Mouse (Mus musculus) neural tube, embryonic 13.5 days (tissue): ENCODE data around the gene D030056L22Rik. TPM values are rescaled to one million over a fixed set of nuclear protein-coding genes. Genes with fewer than 3 reads are reported as not detected.

ENCODE experiments used
- ATAC-seq: fragments of 200-750 bp; cut with Nextera tagmentation; 2 replicates; pipeline ENCODE4 v1.8.0; 2017; ENCODE audit warnings: low read depth, mild to moderate bottlenecking, moderate TSS enrichment, moderate library complexity
- H3K27ac ChIP-seq: fragments of 300-500 bp; sonication (generic); replicated peaks from 2 replicates; pipeline ENCODE4 v1.5.1; 2015; ENCODE audit warnings: moderate library complexity, mild to moderate bottlenecking, inconsistent platforms
- H3K27me3 ChIP-seq: fragments of 300-500 bp; sonication (generic); 2 replicates; pipeline ENCODE4 v1.6.1; 2015; ENCODE audit warnings: mild to moderate bottlenecking, inconsistent platforms
- H3K36me3 ChIP-seq: fragments of 300-500 bp; sonication (generic); 2 replicates; pipeline ENCODE4 v1.6.1; 2015; ENCODE audit warnings: mild to moderate bottlenecking, inconsistent platforms
- H3K4me1 ChIP-seq: fragments of 300-500 bp; sonication (generic); replicated peaks from 2 replicates; pipeline ENCODE4 v1.6.1; 2015; ENCODE audit warnings: inconsistent platforms
- H3K4me2 ChIP-seq: fragments of 300-500 bp; sonication (generic); 2 replicates; pipeline ENCODE4 v1.6.1; 2015; ENCODE audit warnings: inconsistent platforms, mild to moderate bottlenecking, moderate library complexity
- H3K4me3 ChIP-seq: fragments of 300-500 bp; sonication (generic); 2 replicates; pipeline ENCODE4 v1.5.1; 2015; ENCODE audit warnings: mild to moderate bottlenecking, inconsistent platforms
- H3K9ac ChIP-seq: fragments of 300-500 bp; sonication (generic); 2 replicates; pipeline ENCODE4 v1.6.1; 2015; ENCODE audit warnings: moderate library complexity, mild to moderate bottlenecking, inconsistent platforms
- H3K9me3 ChIP-seq: fragments of 300-500 bp; sonication (generic); 2 replicates; pipeline ENCODE4 v1.6.1; 2016; ENCODE audit warnings: inconsistent platforms
- WGBS: fragments of 180-500 bp; shearing (Covaris S2); methylation state at CpG from one replicate; pipeline ENCODE4 v1.1.7; 2015; 5-methylcytosine and 5-hydroxymethylcytosine counted together
- polyA plus RNA-seq: library from polyadenylated mRNA; unstranded; fragments of >200 nt; fragmentation: Nextera tagmentation; extraction: Ambion mirVana; gene quantifications from 2 replicates; pipeline ENCODE4 v1.2.1, GENCODE M21; 2015

D030056L22Rik gene
- 61.3 and 61.9 TPM in 2 replicates for polyA plus RNA-seq

GRCm38 (mm10) chr19:18712866-18713300 lies at the start of gene D030056L22Rik:
Gene D030056L22Rik (plus strand): TSS chr19:18713193.
- peak within 1 kb of the TSS; percentile 87 for H3K9ac ChIP-seq

GRCm38 (mm10) chr19:18663904-18664303 lies 49.1 kb upstream of the D030056L22Rik start:
- ATAC-seq, result no peak
- Histone ChIP-seq H3K27me3 (no peaks in the 10 kb centered on the region), H3K9ac (no peak overlapping the region), H3K36me3 (no peaks in the 10 kb centered on the region), H3K4me1 (no peaks in the 10 kb centered on the region), H3K9me3 (no peaks in the 10 kb centered on the region), H3K4me3 (no peak overlapping the region), H3K27ac (no peak overlapping the region), H3K4me2 (no peak overlapping the region)
- 51% methylated on average over 2 of the region's 2 CpGs for WGBS

More at GRCm38 (mm10) chr19:18712866-18713300, at the start of gene D030056L22Rik:
- peaks cover 31% of the 10 kb centered on the region for H3K4me1 ChIP-seq
- peak within 1 kb of the TSS; percentile 89 for H3K4me3 ChIP-seq
- peak within 1 kb of the TSS; percentile 95 for H3K27ac ChIP-seq
- H3K4me2 ChIP-seq, result peak within 1 kb of the TSS; percentile 76
- H3K36me3 ChIP-seq, result peaks cover 3% of the 10 kb centered on the region; the same call in 1 of the 2 replicates
- H3K9me3 ChIP-seq, result no peaks in the 10 kb centered on the region
- no peaks in the 10 kb centered on the region for H3K27me3 ChIP-seq
- ATAC-seq, result peak; percentile 99
- under 1% methylated on average over 48 of the region's 49 CpGs for WGBS

- H3K9me3 ChIP-seq, result no peaks in the 10 kb centered on the region
- ATAC-seq, result no peak
- H3K9ac ChIP-seq, result no peak overlapping the region
- no peak overlapping the region for H3K27ac ChIP-seq
- no peaks in the 10 kb centered on the region for H3K27me3 ChIP-seq
- peaks cover 9% of the 10 kb centered on the region for H3K4me1 ChIP-seq
- no peaks in the 10 kb centered on the region for H3K36me3 ChIP-seq
- no peak overlapping the region for H3K4me3 ChIP-seq
- 85% methylated on average over 7 of the region's 7 CpGs for WGBS
- H3K4me2 ChIP-seq, result no peak overlapping the region
These were observed 46.0 kb upstream of the D030056L22Rik start for GRCm38 (mm10) chr19:18666966-18667365.

GRCm38 (mm10) chr19:18669551-18669950 lies 43.4 kb upstream of the D030056L22Rik start:
- H3K4me2 ChIP-seq, result no peak overlapping the region
- peaks cover 26% of the 10 kb centered on the region for H3K4me1 ChIP-seq
- no peaks in the 10 kb centered on the region for H3K9me3 ChIP-seq
- no peak overlapping the region for H3K9ac ChIP-seq
- H3K27ac ChIP-seq, result no peak overlapping the region
- H3K4me3 ChIP-seq, result no peak overlapping the region
- 95% methylated on average over 7 of the region's 7 CpGs for WGBS
- no peaks in the 10 kb centered on the region for H3K27me3 ChIP-seq
- no peaks in the 10 kb centered on the region for H3K36me3 ChIP-seq
- ATAC-seq, result no peak

- H3K4me3 ChIP-seq, result peak within 1 kb of the TSS; percentile 81
- no peaks in the 10 kb centered on the region for H3K9me3 ChIP-seq
- H3K27me3 ChIP-seq, result no peaks in the 10 kb centered on the region
- no peaks in the 10 kb centered on the region for H3K36me3 ChIP-seq
- peak within 1 kb of the TSS; percentile 75 for H3K4me2 ChIP-seq
- ATAC-seq, result peak; percentile 97
- H3K27ac ChIP-seq, result peak within 1 kb of the TSS; percentile 81
- H3K9ac ChIP-seq, result peak within 1 kb of the TSS; percentile 84
- H3K4me1 ChIP-seq, result peaks cover 26% of the 10 kb centered on the region
- WGBS, result 1% methylated on average over 40 of the region's 58 CpGs
These were observed 42.4 kb upstream of the D030056L22Rik start, which contains the start of gene Carnmt1 for GRCm38 (mm10) chr19:18670608-18671007. Gene Carnmt1 (plus strand): TSS chr19:18670764.

- no peaks in the 10 kb centered on the region for H3K36me3 ChIP-seq
- H3K27me3 ChIP-seq, result no peaks in the 10 kb centered on the region
- peaks cover 26% of the 10 kb centered on the region for H3K4me1 ChIP-seq
- under 1% methylated on average over 61 of the region's 64 CpGs for WGBS
- ATAC-seq, result peak; percentile 81
- peak overlapping the region; percentile 84 for H3K9ac ChIP-seq
- peak overlapping the region; percentile 81 for H3K4me3 ChIP-seq
- peak overlapping the region; percentile 81 for H3K27ac ChIP-seq
- H3K4me2 ChIP-seq, result peak overlapping the region; percentile 75
- no peaks in the 10 kb centered on the region for H3K9me3 ChIP-seq
These were observed 41.8 kb upstream of the D030056L22Rik start for GRCm38 (mm10) chr19:18671056-18671741.

- Histone ChIP-seq H3K4me2 (peak overlapping the region; percentile 75), H3K4me1 (peaks cover 26% of the 10 kb centered on the region), H3K9ac (peak overlapping the region; percentile 31; the same call in 1 of the 2 replicates), H3K27me3 (no peaks in the 10 kb centered on the region), H3K4me3 (peak overlapping the region; percentile 81), H3K27ac (no peak overlapping the region), H3K36me3 (no peaks in the 10 kb centered on the region), H3K9me3 (no peaks in the 10 kb centered on the region)
- no peak for ATAC-seq
- 57% methylated on average over 3 of the region's 3 CpGs for WGBS
These were observed 40.5 kb upstream of the D030056L22Rik start for GRCm38 (mm10) chr19:18672498-18672897.

- peak overlapping the region; percentile 51; the same call in 1 of the 2 replicates for H3K9ac ChIP-seq
- no peak for ATAC-seq
- WGBS, result 10% methylated on average over 4 of the region's 4 CpGs
These were observed 39.9 kb upstream of the D030056L22Rik start for GRCm38 (mm10) chr19:18673116-18673515.

GRCm38 (mm10) chr19:18682142-18682541 lies 30.9 kb upstream of the D030056L22Rik start:
- WGBS, result 80% methylated on average over 4 of the region's 4 CpGs

More at GRCm38 (mm10) chr19:18673116-18673515, 39.9 kb upstream of the D030056L22Rik start:
- Histone ChIP-seq H3K4me2 (peak overlapping the region; percentile 75), H3K27me3 (no peaks in the 10 kb centered on the region), H3K36me3 (no peaks in the 10 kb centered on the region), H3K27ac (no peak overlapping the region), H3K9me3 (no peaks in the 10 kb centered on the region), H3K4me1 (peaks cover 26% of the 10 kb centered on the region), H3K4me3 (peak overlapping the region; percentile 14; the same call in 1 of the 2 replicates)

GRCm38 (mm10) chr19:18687556-18687955 lies 25.4 kb upstream of the D030056L22Rik start:
- 0 out of 2 replicates have a peak, but pooled peaks cover 1% of the 10 kb centered on the region for H3K36me3 ChIP-seq
- H3K9me3 ChIP-seq, result no peaks in the 10 kb centered on the region
- H3K4me3 ChIP-seq, result no peak overlapping the region
- no peaks in the 10 kb centered on the region for H3K27me3 ChIP-seq
- ATAC-seq, result no peak
- H3K4me1 ChIP-seq, result no peaks in the 10 kb centered on the region
- no peak overlapping the region for H3K27ac ChIP-seq
- H3K9ac ChIP-seq, result no peak overlapping the region
- 78% methylated on average over 3 of the region's 3 CpGs for WGBS
- H3K4me2 ChIP-seq, result no peak overlapping the region

More at GRCm38 (mm10) chr19:18682142-18682541, 30.9 kb upstream of the D030056L22Rik start:
- Histone ChIP-seq H3K27me3 (no peaks in the 10 kb centered on the region), H3K4me1 (no peaks in the 10 kb centered on the region), H3K4me2 (no peak overlapping the region), H3K9me3 (no peaks in the 10 kb centered on the region), H3K36me3 (peaks cover 13% of the 10 kb centered on the region), H3K4me3 (no peak overlapping the region), H3K9ac (no peak overlapping the region), H3K27ac (no peak overlapping the region)
- no peak for ATAC-seq

GRCm38 (mm10) chr19:18692176-18692575 lies 20.8 kb upstream of the D030056L22Rik start:
- Histone ChIP-seq H3K4me2 (no peak overlapping the region), H3K9me3 (no peaks in the 10 kb centered on the region), H3K36me3 (peaks cover 18% of the 10 kb centered on the region), H3K27me3 (no peaks in the 10 kb centered on the region), H3K27ac (no peak overlapping the region), H3K4me1 (no peaks in the 10 kb centered on the region), H3K9ac (no peak overlapping the region), H3K4me3 (no peak overlapping the region)
- no peak for ATAC-seq
- WGBS, result 90% methylated on average over 3 of the region's 3 CpGs

- Histone ChIP-seq H3K9ac (no peak overlapping the region), H3K9me3 (no peaks in the 10 kb centered on the region), H3K27ac (no peak overlapping the region), H3K4me3 (no peak overlapping the region), H3K4me1 (no peaks in the 10 kb centered on the region), H3K36me3 (peaks cover 20% of the 10 kb centered on the region), H3K4me2 (no peak overlapping the region), H3K27me3 (no peaks in the 10 kb centered on the region)
- 88% methylated on average over 2 of the region's 2 CpGs for WGBS
- no peak for ATAC-seq
These were observed 20.2 kb upstream of the D030056L22Rik start for GRCm38 (mm10) chr19:18692768-18693167.
